Mouse (Mus musculus) large intestine, adult 2 months (tissue): Measurements from ENCODE around the gene Cdyl2. TPM values are rescaled to one million over a fixed set of nuclear protein-coding genes. Genes with fewer than 3 reads are reported as not detected.

Source experiments
- DNase-seq: peaks from one replicate; pipeline ENCODE4 v3.0.0-alpha.2; 2012; ENCODE audit warnings: low read depth, low spot score
- WGBS: fragments of 180-500 bp; shearing (Covaris S2); methylation state at CpG from one replicate; pipeline ENCODE4 v1.1.7; 2018; 5-methylcytosine and 5-hydroxymethylcytosine counted together
- polyA plus RNA-seq: library from polyadenylated mRNA; depleted of rRNA; stranded (reverse); fragments of >200 nt; gene quantifications from 2 replicates; pipeline ENCODE4 v1.2.3, GENCODE M21; 2012; rRNA removed

Cdyl2 gene
- 0.72 and 1.2 TPM in 2 replicates for polyA plus RNA-seq

- under 1% methylated on average over 128 of the region's 129 CpGs for WGBS
- peak; percentile 22 for DNase-seq
These were observed at the start of gene Cdyl2 for GRCm38 (mm10) chr8:116732684-116733647. TSS of gene Cdyl2 (minus strand) at chr8:116732991.

GRCm38 (mm10) chr8:116780594-116780993 is 47.8 kb upstream of the Cdyl2 start:
- 45% methylated on average over 8 of the region's 8 CpGs for WGBS
- no peak for DNase-seq

GRCm38 (mm10) chr8:116774220-116774619 is 41.4 kb upstream of the Cdyl2 start:
- no peak for DNase-seq
- 91% methylated on average over 5 of the region's 5 CpGs for WGBS

GRCm38 (mm10) chr8:116772727-116773126 is 39.9 kb upstream of the Cdyl2 start:
- DNase-seq, result peak; percentile 29
- WGBS, result 38% methylated on average over 9 of the region's 9 CpGs

- 59% methylated on average over 7 of the region's 7 CpGs for WGBS
- no peak for DNase-seq
These were observed 39.1 kb upstream of the Cdyl2 start for GRCm38 (mm10) chr8:116771797-116772343.

- no peak for DNase-seq
- WGBS, result 66% methylated on average over 12 of the region's 12 CpGs
These were observed 38.0 kb upstream of the Cdyl2 start for GRCm38 (mm10) chr8:116770756-116771155.

GRCm38 (mm10) chr8:116756174-116756573 is 23.4 kb upstream of the Cdyl2 start:
- WGBS, result 63% methylated on average over 3 of the region's 3 CpGs

GRCm38 (mm10) chr8:116755557-116755956 is 22.8 kb upstream of the Cdyl2 start:
- no peak for DNase-seq
- WGBS, result 3% methylated on average over 4 of the region's 4 CpGs

More at GRCm38 (mm10) chr8:116756174-116756573, 23.4 kb upstream of the Cdyl2 start:
- DNase-seq, result no peak

- no peak for DNase-seq
- 95% methylated on average over 1 of the region's 1 CpGs for WGBS
These were observed 7.9 kb upstream of the Cdyl2 start for GRCm38 (mm10) chr8:116740726-116741125.

- 62% methylated on average over 5 of the region's 5 CpGs for WGBS
These were observed 2.5 kb upstream of the Cdyl2 start for GRCm38 (mm10) chr8:116735306-116735705.

GRCm38 (mm10) chr8:116734176-116734575 is 1.4 kb upstream of the Cdyl2 start:
- WGBS, result 56% methylated on average over 9 of the region's 9 CpGs
- no peak for DNase-seq

More at GRCm38 (mm10) chr8:116735306-116735705, 2.5 kb upstream of the Cdyl2 start:
- no peak for DNase-seq

GRCm38 (mm10) chr8:116733648-116734014 is 840 bp upstream of the Cdyl2 start:
- WGBS, result 28% methylated on average over 3 of the region's 3 CpGs

GRCm38 (mm10) chr8:116731976-116732683 is 661 bp downstream of the Cdyl2 start:
- no peak for DNase-seq
- 4% methylated on average over 42 of the region's 46 CpGs for WGBS

More at GRCm38 (mm10) chr8:116733648-116734014, 840 bp upstream of the Cdyl2 start:
- no peak for DNase-seq

- WGBS, result 74% methylated on average over 2 of the region's 2 CpGs
- DNase-seq, result no peak
These were observed 11.3 kb downstream of the Cdyl2 start for GRCm38 (mm10) chr8:116721451-116721850.

- WGBS, result 79% methylated on average over 3 of the region's 3 CpGs
- DNase-seq, result no peak
These were observed 25.3 kb downstream of the Cdyl2 start for GRCm38 (mm10) chr8:116707496-116707895.

GRCm38 (mm10) chr8:116702501-116702900 is 30.3 kb downstream of the Cdyl2 start:
- 80% methylated on average over 6 of the region's 6 CpGs for WGBS
- no peak for DNase-seq

GRCm38 (mm10) chr8:116692931-116693330 is 39.9 kb downstream of the Cdyl2 start:
- WGBS, result 76% methylated on average over 15 of the region's 15 CpGs
- DNase-seq, result no peak

GRCm38 (mm10) chr8:116689741-116690140 is 43.0 kb downstream of the Cdyl2 start:
- no peak for DNase-seq
- WGBS, result 81% methylated on average over 3 of the region's 3 CpGs

- 74% methylated on average over 1 of the region's 1 CpGs for WGBS
- no peak for DNase-seq
These were observed 56.6 kb downstream of the Cdyl2 start for GRCm38 (mm10) chr8:116676174-116676573.
